Mouse (Mus musculus) Muller cell, postnatal 12 days (primary cell): Measurements from ENCODE around the gene Gm12248.
"Not testable (repeated sequence)": the region's sequence is repeated elsewhere in the genome, so short reads cannot be mapped to it uniquely, and the experiment has no call there.

ENCODE experiments used
- DNase-seq: peaks from one replicate; pipeline ENCODE4 v3.0.0-alpha.2; 2015; ENCODE audit errors: inconsistent ontology term

Gene Gm12248

DNA sequence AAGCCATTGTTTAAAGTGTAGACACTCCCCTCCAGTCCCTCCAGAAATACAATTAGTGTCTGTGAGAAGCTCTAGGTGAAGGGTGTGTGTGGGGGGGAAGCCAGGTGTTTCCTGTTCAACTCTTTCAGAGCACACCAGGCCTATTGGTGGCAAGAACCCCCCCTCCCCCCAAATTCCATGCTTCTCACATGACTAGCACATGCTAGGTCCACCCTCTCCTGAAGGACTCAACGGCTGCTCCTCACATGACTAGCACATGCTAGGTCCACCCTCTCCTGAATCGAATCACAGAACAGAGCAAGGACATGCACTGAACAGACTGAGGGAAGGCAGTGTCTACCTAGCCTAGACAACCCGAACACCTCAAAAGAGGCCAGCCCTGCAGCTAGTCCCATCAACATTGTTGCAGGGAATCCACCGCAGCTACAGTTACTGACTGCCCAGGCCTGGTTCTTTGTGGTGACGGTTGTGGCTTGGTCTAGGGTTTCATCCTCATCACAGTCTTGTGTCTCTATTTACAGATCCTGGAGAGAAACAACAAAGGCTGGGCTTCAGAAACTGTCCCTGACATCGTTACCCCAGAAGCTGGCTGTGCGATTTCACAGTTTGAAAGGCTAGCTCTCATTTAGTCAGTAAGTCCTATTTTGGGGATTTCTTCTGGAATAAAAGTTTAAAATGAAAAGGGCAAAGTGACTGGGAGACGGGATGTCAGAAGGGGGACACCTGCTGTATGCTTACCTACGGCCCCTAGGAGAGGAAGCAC is 9.8 kb upstream of the Gm12248 start:
- DNase-seq, result no peak

DNA sequence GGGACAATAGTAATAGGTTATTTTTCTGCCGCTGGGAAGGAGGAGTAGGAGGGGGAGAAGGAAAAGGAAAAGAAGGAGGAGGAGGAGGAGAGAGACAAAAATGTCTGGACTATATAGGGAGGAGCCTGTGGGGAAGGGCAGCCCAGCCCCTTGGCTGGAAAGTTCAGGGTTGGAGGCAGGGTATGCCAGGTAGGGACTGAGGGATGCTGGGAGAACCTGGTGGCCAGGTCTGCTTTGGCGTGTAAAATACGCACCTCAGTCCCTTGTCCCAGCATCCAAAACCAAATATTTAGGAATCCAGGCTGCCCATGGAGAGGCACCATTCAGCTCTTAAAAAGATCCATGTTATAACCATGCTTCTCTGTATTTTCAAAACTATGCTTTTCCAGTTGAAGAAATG is 9.2 kb upstream of the Gm12248 start:
- no peak for DNase-seq

DNA sequence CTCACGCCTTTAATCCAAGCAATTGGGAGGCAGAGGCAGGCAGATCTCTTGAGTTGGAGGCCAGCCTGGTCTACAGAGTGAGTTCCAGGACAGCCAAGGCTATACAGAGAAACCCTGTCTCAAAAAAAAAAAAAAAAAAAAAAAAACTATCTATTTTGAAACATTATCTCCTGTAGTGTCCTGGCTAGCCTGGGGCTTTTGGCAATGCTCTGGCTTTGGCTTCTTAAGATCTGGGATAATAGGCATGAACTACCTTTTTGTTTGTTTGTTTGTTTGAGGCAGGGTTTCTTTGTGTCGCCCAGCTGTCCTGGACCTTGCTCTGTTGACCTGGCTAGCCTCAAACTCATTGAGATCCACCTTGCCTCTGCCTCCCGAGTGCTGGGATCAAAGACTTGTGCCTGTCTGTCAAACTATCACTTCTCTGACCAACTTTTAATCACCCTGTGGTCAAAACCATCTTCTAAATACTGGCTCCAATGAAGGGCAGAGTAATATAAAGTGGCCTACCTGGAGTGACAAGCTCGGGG is 8.3 kb upstream of the Gm12248 start:
- DNase-seq, result no peak

DNA sequence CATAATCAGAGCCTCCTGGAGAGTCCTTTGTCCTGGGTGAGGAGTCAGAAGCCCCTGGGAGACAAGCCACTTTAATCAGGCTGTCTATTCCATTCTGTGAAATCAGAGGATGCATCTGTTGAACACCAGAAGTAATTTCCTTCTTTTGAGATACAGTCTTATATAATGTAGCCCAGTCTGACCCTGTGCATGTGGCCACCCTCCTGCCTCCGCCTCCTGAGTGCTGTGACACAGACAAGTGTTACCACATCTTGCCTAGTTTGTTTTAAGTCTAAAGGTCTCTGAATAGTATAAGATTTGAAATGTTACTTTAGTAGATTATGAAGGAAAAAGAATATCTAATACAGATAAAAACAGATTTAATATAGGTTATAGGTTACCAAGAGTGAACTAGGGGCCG is 7.1 kb upstream of the Gm12248 start:
- no peak for DNase-seq

DNA sequence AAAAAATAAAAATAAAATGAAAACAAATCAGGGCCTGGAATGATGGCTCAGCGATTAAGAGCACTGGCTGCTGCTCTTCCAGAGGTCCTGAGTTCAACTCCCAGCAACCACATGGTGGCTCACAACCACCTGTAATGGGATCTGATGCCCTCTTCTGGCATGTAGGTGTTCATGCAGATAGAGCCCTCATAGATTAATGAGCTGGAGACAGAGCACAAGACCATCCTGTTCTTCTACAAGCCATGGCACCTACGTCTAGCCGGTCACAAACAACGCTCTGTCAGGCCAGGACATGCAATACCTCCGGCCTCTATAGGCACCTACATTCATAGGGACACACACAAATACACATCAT is 5.4 kb upstream of the Gm12248 start:
- DNase-seq, result not testable (repeated sequence)

DNA sequence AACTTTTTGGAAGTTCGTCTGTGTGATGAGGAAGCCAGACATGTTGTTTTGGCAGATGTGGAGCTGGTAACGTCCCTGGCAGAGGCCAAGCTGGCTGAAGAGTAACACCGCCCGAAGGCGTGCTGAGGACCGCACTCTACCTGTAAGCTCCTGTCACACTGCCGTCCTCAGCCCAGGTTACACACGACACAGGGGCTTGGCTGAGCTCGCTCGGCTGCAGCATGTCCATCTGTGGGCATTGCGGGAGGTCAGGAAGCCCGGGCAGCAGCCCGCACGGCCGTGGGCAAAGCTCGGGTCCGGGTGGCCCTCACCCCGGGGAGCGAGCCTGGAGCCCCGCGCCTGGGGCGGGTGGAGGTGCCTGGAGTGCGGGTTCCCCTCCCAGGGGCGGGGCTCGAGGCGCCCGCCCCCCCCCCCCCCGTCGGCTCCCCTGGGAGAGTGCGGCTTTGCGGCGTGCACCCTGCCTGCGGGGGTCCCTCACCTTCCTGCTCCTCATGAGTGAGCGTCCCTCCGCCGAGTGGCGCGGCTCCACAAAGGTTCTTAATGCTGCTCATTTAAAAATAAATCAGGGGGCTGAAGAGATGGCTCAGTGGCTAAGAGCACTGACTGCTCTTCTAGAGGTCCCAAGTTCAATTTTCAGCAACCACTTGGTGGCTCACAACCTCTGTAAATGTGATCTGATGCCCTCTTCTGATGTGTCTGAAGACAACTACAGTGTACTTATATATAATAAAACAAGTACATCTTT is 4.9 kb upstream of the Gm12248 start:
- DNase-seq, result no peak

DNA sequence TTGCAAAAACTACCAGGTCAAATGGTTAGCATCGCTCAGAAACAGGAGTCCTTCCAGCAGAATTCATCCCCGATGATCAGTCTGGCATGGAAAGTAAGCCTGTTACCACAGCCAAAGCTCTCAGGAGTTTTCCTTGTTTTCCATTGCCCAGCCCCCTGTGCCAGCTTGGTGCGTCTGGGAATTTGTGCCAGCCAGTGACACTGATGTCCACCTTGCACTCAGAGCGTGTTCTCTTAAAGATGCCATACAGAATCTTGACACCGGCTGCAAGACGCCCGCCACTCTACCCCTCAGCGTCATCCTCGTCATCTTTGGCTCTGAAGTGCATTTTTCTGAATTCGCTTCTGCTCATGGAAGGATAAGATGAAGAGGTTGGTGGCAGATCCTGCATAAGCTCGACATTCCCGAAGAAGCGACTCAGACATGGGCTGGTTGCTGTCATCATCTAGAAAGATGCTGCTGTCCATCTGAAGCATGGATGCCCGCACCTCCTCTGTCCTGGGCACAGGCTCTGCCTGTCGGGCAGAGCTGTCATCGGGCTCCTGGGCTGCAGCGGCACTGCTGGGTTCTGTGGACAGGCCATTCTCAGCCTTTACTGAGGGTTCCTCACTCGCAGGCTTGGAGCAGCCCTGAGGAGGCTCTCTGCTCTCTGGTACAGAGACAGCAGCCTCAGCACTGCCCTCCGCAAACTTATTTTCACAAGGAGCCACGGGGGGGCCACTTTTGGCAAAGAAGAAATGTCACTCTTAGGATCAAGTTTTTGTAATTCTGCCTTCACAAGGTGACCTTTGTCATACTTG is 4.1 kb upstream of the Gm12248 start:
- peak; percentile 34 for DNase-seq

DNA sequence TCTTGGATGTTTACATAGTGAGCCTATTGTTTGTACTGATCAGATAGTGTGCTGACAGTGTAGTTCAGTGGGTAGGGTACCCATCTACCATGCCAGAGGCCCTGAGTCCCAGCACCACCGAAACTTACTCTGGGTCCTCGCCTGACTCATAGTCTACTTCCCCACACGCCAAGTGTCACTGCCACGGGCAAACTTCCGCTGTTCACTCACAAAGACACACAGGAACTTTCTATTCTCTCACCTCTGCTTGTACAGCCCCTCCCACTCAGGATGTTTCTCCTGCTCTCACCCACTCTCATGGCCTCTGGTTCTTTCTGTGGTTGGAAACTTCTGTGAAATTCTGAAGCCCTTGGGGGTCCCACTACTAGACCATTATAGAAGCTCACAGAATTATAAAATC is 3.2 kb upstream of the Gm12248 start:
- DNase-seq, result no peak

DNA sequence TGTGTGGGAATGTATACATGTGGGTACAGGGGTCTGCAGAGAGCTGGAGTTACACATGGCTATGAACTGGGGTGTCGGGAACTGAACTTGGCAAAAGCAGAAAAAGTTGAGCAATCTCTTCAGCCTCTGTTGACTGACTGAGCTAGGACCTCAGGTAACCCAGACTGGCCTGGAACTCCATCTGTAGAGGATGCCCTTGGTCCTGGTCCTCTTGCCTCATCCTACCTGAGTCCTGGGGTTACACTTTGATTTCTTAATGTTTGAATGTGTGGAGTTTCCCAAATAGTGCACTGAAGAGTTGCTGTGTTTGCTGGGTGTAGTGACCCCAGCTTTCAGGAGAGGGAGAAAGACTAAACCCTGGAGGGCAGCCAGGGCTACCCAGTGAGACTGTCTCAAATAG is 2.6 kb upstream of the Gm12248 start:
- no peak for DNase-seq

DNA sequence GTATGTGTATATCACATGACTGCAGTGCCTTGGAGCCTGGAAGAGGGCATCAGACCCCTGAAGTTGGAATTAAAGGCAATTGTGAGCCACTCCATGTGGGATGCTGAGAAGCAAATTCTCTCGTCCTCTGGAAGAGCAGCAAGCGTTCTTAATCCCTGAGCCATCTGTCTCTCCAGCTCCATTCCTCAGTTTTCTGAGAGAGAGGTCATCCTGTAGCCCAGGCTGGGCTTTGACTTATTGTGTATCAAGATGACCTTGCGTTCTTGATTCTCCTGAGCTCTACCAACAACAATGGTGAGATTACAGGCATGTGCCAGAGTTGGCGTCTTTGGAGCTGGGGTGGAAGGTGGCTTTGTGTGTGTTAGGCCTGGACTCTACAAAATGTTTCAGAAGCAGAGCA is 1.8 kb upstream of the Gm12248 start:
- DNase-seq, result no peak

DNA sequence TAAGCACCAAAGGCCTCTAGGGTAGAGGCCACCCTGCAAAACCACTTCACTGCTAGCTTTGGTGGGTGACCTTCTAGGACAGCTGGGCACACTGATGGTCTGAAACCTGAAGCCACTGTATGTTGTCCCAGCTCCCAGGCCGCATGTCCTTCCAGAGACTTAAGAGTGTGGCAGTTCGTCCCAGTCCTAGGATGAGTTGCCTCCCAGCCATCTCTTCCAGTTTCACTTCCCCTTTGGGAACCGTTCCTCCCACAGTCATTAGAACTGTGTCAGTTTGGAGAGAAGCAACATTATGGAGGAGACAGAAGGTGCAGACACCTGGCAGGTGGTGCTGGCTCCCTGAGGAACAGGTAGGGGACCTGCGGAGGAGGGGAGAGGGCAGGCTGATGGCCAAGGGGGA is 393 bp downstream of the Gm12248 start:
- no peak for DNase-seq

DNA sequence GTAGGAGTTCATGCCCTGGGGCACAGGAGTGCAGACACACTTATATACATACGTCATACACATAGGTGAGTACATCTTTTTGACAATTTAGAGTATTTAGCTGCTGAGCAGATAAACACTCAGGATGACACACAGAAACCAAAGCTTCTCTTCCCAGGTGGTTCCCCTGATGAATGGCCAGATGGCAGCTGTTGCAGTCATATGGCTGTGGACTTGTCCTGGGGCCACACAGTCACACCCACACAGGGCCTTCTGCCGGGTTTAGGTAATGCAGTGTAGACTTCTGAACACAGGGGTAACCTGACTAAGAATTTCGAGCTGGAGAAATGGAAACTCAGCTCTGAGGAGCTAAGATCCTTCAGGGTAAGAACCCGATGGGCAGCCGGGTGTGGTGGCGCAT is 11.2 kb downstream of the Gm12248 start:
- DNase-seq, result no peak

DNA sequence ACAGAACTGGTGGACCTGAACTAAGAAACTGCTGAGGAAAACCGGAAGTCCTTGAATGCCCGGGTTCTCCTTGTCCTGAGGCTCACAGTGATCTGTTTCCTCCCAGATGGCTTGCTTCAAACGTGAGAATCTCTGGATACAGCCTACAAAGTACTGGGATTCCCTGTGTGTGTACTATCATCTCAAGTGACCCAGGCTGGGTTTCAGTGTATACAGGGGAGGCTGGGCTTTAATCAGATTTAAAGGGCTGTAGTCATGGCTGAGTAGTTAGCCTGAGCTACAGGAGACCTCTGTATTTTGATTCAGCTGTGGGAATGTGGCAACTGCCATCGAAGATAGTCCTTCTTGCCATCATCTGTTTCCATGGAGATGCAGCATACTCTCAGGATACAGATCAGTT is 15.7 kb downstream of the Gm12248 start:
- DNase-seq, result no peak

DNA sequence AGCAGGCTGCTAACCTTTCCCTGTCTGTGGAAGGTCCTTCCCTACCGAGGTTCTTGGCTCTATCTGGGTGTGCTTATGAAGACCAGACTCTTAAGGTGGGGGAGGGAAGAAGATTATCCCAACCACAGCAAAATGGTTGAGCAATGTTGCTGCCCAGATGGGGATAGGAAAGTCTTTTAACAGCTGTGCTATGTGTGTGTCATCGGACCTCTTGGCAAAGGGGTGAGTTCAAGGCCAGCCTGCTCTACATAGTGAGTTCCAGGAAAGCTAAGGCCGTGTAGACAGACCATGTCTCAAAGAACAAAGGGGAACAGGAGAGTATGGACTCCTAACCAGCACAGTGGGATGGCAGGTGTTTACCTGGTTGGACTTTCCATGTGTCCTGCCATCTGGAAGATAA is 20.0 kb downstream of the Gm12248 start:
- no peak for DNase-seq

DNA sequence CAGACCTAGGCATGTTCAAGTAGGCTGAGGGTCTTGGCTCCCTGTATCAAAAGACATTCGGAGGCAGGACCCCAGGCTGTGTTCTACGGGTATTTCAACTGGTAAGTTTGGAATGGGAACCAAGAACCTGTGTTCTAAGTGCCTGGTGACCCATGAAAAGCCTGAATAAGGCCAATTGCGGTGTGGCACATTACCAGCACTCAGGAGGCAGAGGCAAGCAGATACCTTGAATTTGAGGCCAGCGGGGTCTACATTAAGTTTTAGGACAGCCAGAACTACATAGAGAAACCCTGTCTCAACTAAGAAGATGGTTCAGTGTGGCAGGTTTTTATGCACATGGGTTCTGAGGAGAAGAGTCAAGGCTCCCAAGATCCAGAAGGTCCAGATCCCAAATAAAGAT is 27.9 kb downstream of the Gm12248 start:
- DNase-seq, result no peak

DNA sequence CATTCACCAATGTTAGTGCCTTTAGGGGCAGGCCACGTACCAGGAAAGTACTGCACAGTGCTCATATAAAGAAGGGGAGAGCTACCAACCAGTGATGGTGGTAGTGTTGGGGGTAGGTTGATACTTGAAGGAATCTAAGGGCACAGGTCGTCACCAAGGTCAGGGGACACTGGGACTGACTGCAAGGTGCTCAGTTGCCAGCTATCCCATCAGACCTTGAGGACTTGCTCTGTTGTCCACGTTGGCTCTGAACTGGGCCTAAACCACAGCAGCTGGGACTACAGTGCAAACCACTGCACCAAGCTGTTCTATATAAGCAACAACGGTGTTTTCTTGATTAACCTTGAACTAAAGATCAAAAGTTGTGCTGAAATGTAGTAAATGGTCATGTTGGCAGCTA is 30.3 kb downstream of the Gm12248 start:
- no peak for DNase-seq

DNA sequence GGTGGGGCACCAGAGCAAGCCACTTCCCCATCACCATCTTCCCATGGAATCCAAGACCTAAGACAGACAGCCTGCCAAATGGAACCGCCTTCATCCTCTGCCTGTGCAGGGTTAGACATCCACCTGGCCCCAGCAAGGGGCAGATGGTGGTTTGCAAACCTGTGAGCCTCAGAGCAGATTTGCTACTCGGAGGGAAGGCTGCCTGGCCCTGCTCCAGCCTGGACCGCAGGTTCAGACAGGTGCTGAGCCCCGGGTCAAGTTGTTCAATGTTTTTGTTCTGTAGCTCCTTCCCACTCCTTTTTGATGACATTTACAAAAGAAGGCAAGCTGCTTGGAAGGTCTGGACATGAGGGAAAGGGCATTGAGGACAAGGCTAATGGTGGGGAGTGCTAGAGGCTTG is 31.7 kb downstream of the Gm12248 start:
- not testable (repeated sequence) for DNase-seq

DNA sequence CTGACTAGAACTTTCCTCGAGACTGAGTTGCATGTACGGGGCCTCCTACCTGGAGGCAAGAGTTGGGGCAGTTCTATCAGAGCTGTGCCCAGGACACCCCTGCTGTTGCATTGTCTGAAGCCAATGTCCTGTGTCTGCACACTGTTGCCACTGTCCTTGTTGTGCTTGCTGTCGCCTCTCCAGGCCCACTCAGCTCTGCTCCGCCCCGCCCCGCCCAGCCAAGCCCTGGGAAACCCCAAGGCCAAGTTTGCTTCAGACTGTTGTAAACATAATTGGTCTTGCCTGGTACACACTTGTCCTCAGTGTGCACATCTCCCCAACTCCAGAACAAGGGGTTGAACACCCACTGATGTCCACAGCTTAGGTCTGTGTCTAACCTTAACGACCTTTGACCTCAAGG is 33.2 kb downstream of the Gm12248 start:
- DNase-seq, result not testable (repeated sequence)

DNA sequence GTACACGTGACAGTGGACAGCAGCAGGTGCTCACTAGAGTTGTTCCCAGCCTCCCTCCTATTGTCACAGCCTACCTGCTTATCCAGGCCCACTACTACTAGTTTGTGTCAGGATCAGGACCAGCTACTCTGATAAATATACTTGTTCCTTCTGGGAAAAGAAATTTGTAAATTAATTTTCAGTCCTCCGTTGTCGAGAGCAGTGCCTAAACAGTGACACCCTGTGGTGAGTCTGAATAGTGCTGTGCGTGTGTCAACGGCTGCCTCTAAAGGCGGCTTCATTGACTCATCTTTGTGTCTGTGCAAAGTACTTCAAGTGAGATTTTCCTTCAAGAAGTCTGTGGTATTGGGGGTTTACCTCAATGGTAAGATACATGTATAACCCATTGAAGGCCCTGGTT is 35.5 kb downstream of the Gm12248 start:
- DNase-seq, result peak; percentile 30

DNA sequence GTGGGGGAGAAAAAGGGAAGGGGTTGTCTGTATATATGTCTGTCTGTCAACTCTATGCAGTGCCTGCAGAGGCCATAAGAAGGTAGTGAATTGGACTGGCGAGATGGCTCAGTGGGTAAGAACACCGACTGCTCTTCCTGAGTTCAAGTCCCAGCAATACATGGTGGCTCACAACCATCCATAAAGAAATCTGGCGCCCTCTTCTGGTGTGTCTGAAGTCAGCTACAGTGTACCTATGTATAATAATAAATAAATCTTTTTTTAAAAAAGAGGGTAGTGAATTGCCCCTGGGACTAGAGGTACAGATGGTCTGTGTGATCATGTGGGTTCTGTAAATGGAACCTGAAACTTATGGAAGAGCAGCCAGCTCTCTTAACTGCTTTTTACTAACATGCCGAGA is 46.5 kb downstream of the Gm12248 start:
- no peak for DNase-seq

DNA sequence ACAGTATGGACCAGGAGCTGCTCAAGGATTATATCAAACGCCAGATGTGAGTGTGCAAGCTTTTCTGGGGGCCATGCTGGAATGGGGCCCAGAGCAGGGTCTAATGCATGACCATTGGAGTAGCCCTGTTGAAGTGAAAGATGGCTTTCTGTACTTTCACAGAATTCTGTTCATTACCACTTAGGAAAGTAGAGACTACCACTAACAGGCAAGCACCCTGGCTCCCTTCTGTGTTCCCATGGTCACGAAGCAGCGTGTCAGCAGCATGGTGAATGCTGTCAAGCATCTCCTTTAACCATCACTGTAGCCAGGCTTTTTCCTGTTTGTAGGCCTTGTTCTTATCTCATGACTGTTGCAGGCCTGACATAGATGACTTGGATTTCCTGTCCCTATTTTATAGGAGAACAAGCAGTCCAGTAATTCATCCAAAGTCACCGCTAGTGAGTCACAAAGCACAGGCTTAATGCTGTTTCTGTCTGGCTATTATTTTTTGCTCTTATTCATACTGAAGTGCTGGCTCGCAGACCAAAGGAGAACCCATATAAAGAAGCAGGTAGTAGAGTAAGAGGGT is 50.0 kb downstream of the Gm12248 start:
- DNase-seq, result no peak

DNA sequence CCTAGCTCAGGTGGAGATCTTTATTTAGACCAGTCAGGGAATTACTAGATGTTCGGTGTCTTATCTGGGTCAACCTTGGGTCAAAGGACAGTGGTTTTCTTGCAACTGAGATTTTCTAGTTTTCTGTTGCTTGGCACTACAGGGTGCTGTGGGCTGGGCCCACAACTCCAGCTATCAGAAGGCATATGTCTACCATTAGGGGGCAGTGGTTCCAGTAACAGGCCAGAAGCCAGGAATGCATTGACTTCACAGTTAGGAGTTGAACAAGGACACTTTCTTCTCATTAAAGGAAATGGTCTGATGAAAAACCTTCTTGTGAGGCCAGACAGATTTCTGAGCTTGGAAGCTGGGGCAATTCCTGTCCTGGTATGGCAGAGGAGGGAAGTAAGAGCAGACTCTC is 53.9 kb downstream of the Gm12248 start:
- peak; percentile 44 for DNase-seq
